33 mouse cellular contexts compared by ENCODE assay signal in genomic region chr8:4201321-4201720, GRCm38 (mm10). TPM values are rescaled to one million over a fixed set of nuclear protein-coding genes. Genes with fewer than 3 reads are reported as not detected.
DNase-seq lines count a peak whose midpoint lies in the region; ATAC-seq and TF ChIP-seq lines count a peak whose summit lies in the region.
"Had no signal": no experiment of that assay in that cellular context is flagged by ENCODE, and none has a peak within 500 bp of the region (broad histone marks: within the 10 kb centered on the region; RNA-seq: fewer than 3 reads in every experiment).

No protein-coding gene starts in this region.

- no peak for DNase-seq in liver, postnatal 0 days
- DNase-seq in urinary bladder, postnatal 4 days (ENCODE audit: low spot score in 2 of 2), result no peak
- DNase-seq: adrenal gland, postnatal 10 days; adrenal gland, postnatal 36 days; B cell, adult 2 months; cerebellum, adult 11 months; cerebellum, adult 2 months; cerebellum, adult 9-11 months; cerebellum, postnatal 25 days; embryo, embryonic 11 days; gastrocnemius, postnatal 10 days; gastrocnemius, postnatal 36 days; heart, postnatal 36 days had no signal

- TF ChIP-seq EP300 in liver, postnatal 0 days (IDR thresholded peaks at IDR 0.05; ENCODE audit: low read depth), result no peak

- H3K27ac ChIP-seq in liver, postnatal 0 days (ENCODE audit: low read depth), result no peak overlapping the region
- H3K27ac ChIP-seq in liver, embryonic 12.5 days, result no peak overlapping the region
- H3K27ac ChIP-seq in kidney, embryonic 15.5 days, result no peak overlapping the region
- H3K27ac ChIP-seq in forebrain, embryonic 13.5 days, result no peak overlapping the region
- H3K27ac ChIP-seq: embryonic facial prominence, embryonic 10.5 days; embryonic facial prominence, embryonic 13.5 days; forebrain, embryonic 12.5 days; hindbrain, embryonic 14.5 days; hindbrain, postnatal 0 days had no signal

- no peak overlapping the region for H3K9ac ChIP-seq in liver, postnatal 0 days (replicated peaks)
- H3K9ac ChIP-seq in liver, embryonic 12.5 days, result no peak overlapping the region
- H3K9ac ChIP-seq in kidney, embryonic 15.5 days, result no peak overlapping the region
- no peak overlapping the region for H3K9ac ChIP-seq in forebrain, embryonic 13.5 days
- H3K9ac ChIP-seq: embryonic facial prominence, embryonic 13.5 days; forebrain, embryonic 12.5 days; hindbrain, embryonic 14.5 days had no signal

- no peaks in the 10 kb centered on the region for H3K4me1 ChIP-seq in liver, postnatal 0 days (ENCODE audit: insufficient read depth)
- peaks cover 10% of the 10 kb centered on the region for H3K4me1 ChIP-seq in liver, embryonic 12.5 days
- peaks cover 10% of the 10 kb centered on the region for H3K4me1 ChIP-seq in kidney, embryonic 15.5 days
- H3K4me1 ChIP-seq in forebrain, embryonic 13.5 days, result peaks cover 7% of the 10 kb centered on the region

- H3K9me3 ChIP-seq in liver, postnatal 0 days (ENCODE audit: low read length), result no peaks in the 10 kb centered on the region
- H3K9me3 ChIP-seq in liver, embryonic 12.5 days (replicated peaks), result no peaks in the 10 kb centered on the region
- no peaks in the 10 kb centered on the region for H3K9me3 ChIP-seq in kidney, embryonic 15.5 days (replicated peaks)
- H3K9me3 ChIP-seq in forebrain, embryonic 13.5 days (replicated peaks), result no peaks in the 10 kb centered on the region
- H3K9me3 ChIP-seq: embryonic facial prominence, embryonic 10.5 days; embryonic facial prominence, embryonic 13.5 days; forebrain, embryonic 12.5 days; G1E had no signal

- H3K4me3 ChIP-seq in liver, postnatal 0 days (ENCODE audit: low read depth, low read length), result no peak overlapping the region
- no peak overlapping the region for H3K4me3 ChIP-seq in liver, embryonic 12.5 days
- no peak overlapping the region for H3K4me3 ChIP-seq in kidney, embryonic 15.5 days (replicated peaks)
- H3K4me3 ChIP-seq in forebrain, embryonic 13.5 days, result no peak overlapping the region
- H3K4me3 ChIP-seq: embryonic facial prominence, embryonic 10.5 days; embryonic facial prominence, embryonic 13.5 days; erythroblast, embryonic 14.5 days; forebrain, embryonic 12.5 days had no signal

- H3K27me3 ChIP-seq in liver, postnatal 0 days (ENCODE audit: insufficient read depth, low read length), result peaks cover 10% of the 10 kb centered on the region; the same call in 1 of the 2 replicates
- H3K27me3 ChIP-seq in liver, embryonic 12.5 days (replicated peaks), result peaks cover 44% of the 10 kb centered on the region
- H3K27me3 ChIP-seq in kidney, embryonic 15.5 days, result peaks cover 23% of the 10 kb centered on the region
- H3K27me3 ChIP-seq in forebrain, embryonic 13.5 days, result peaks cover 26% of the 10 kb centered on the region
- H3K27me3 ChIP-seq: CH12.LX, Patski had no signal

- TF ChIP-seq CTCF in liver, postnatal 0 days (IDR thresholded peaks at IDR 0.05; ENCODE audit: low read depth), result no peak

- no peak overlapping the region for H3K4me2 ChIP-seq in liver, postnatal 0 days (ENCODE audit: low read depth, low read length)
- H3K4me2 ChIP-seq in liver, embryonic 12.5 days, result no peak overlapping the region
- H3K4me2 ChIP-seq in kidney, embryonic 15.5 days, result no peak overlapping the region
- no peak overlapping the region for H3K4me2 ChIP-seq in forebrain, embryonic 13.5 days
- H3K4me2 ChIP-seq: embryonic facial prominence, embryonic 13.5 days; forebrain, embryonic 12.5 days; heart, embryonic 11.5 days; hindbrain, embryonic 14.5 days had no signal

- peak; percentile 27; the same call in 1 of the 2 replicates for ATAC-seq in liver, postnatal 0 days
- ATAC-seq in liver, embryonic 12.5 days, result no peak
- peak; percentile 86 for ATAC-seq in common myeloid progenitor, adult 5-6 weeks (replicated peaks; ENCODE audit: low read depth, poor library complexity, severe bottlenecking)
- peak; percentile 96 for ATAC-seq in megakaryocyte, adult 5-6 weeks (ENCODE audit: poor library complexity, severe bottlenecking)
- no peak for ATAC-seq in kidney, embryonic 15.5 days (replicated peaks; ENCODE audit: low FRiP score)
- ATAC-seq in forebrain, embryonic 13.5 days, result no peak
- ATAC-seq: forebrain, embryonic 16.5 days; hindbrain, postnatal 0 days; Patski had no signal

- 29% methylated on average over 2 of the region's 2 CpGs for WGBS in liver, postnatal 0 days (ENCODE audit: insufficient replicate concordance)
- 20% methylated on average over 2 of the region's 2 CpGs for WGBS in liver, embryonic 12.5 days (ENCODE audit: insufficient replicate concordance)
- 71% methylated on average over 2 of the region's 2 CpGs for WGBS in kidney, embryonic 15.5 days
- 65% methylated on average over 2 of the region's 2 CpGs for WGBS in forebrain, embryonic 13.5 days

- no peaks in the 10 kb centered on the region for H3K36me3 ChIP-seq in liver, postnatal 0 days (replicated peaks; ENCODE audit: insufficient read depth, low read length)
- no peaks in the 10 kb centered on the region for H3K36me3 ChIP-seq in liver, embryonic 12.5 days
- H3K36me3 ChIP-seq in kidney, embryonic 15.5 days, result peaks cover 9% of the 10 kb centered on the region; the same call in 1 of the 2 replicates
- H3K36me3 ChIP-seq in forebrain, embryonic 13.5 days (ENCODE audit: poor library complexity, severe bottlenecking), result peaks cover 72% of the 10 kb centered on the region
- H3K36me3 ChIP-seq: embryonic facial prominence, embryonic 10.5 days had no signal

RNA-seq across cellular contexts. Expression of gene Prr36, which starts 15.9 kb away (rescaled TPM):
- 0.12 and 0.15 TPM in 2 replicates for polyA plus RNA-seq in liver, postnatal 0 days (2015; fragmentation: Nextera tagmentation; extraction: Ambion mirVana)
- polyA plus RNA-seq in liver, embryonic 12.5 days (2016; fragmentation: Nextera tagmentation; extraction: Ambion mirVana), result 0.25 and 0.43 TPM in 2 replicates
- total RNA-seq in common myeloid progenitor, adult 5-6 weeks (2017), result 0.15 and 0.18 TPM in 2 replicates
- 0.09 and 0.14 TPM in 2 replicates for total RNA-seq in megakaryocyte, adult 5-6 weeks (2015)
- not detected in 2 replicates for total RNA-seq in megakaryocyte, adult 5-6 weeks (2017)
- 4.4 and 4.9 TPM in 2 replicates for polyA plus RNA-seq in kidney, embryonic 15.5 days (2015; fragmentation: Nextera tagmentation; extraction: Ambion mirVana)
- 33.2 and 36.0 TPM in 2 replicates for polyA plus RNA-seq in forebrain, embryonic 13.5 days (2015; fragmentation: Nextera tagmentation; extraction: Ambion mirVana)
- total RNA-seq: gastrocnemius, adult 18-20 months; gastrocnemius, postnatal 36 days; heart, adult 8-10 months; heart, postnatal 36 days had no signal
- polyA plus RNA-seq: erythroblast, embryonic 14.5 days had no signal

RNA-seq across cellular contexts. Expression of gene Lrrc8e, which starts 25.3 kb away (rescaled TPM):
- 0.11 and 0.13 TPM in 2 replicates for polyA plus RNA-seq in liver, postnatal 0 days (2015; fragmentation: Nextera tagmentation; extraction: Ambion mirVana)
- 0.18 and 0.37 TPM in 2 replicates for polyA plus RNA-seq in liver, embryonic 12.5 days (2016; fragmentation: Nextera tagmentation; extraction: Ambion mirVana)
- not detected in 2 replicates for total RNA-seq in common myeloid progenitor, adult 5-6 weeks (2017)
- not detected in 2 replicates for total RNA-seq in megakaryocyte, adult 5-6 weeks (2015)
- not detected in 2 replicates for total RNA-seq in megakaryocyte, adult 5-6 weeks (2017)
- 0.78 and 1.0 TPM in 2 replicates for polyA plus RNA-seq in kidney, embryonic 15.5 days (2015; fragmentation: Nextera tagmentation; extraction: Ambion mirVana)
- polyA plus RNA-seq in forebrain, embryonic 13.5 days (2015; fragmentation: Nextera tagmentation; extraction: Ambion mirVana), result 0.14 TPM in 1 of 2 replicates, not detected in the other
- total RNA-seq: gastrocnemius, adult 18-20 months; hindbrain, postnatal 0 days had no signal
- polyA plus RNA-seq: cerebellum, adult 2 months; cortical plate, adult 2 months; erythroblast, embryonic 14.5 days; heart, embryonic 14.5 days; hindbrain, postnatal 0 days had no signal

RNA-seq across cellular contexts. Expression of gene Evi5l, which starts 35.0 kb away (rescaled TPM):
- polyA plus RNA-seq in liver, postnatal 0 days (2015; fragmentation: Nextera tagmentation; extraction: Ambion mirVana), result 2.8 and 3.8 TPM in 2 replicates
- polyA plus RNA-seq in liver, embryonic 12.5 days (2016; fragmentation: Nextera tagmentation; extraction: Ambion mirVana), result 8.0 and 8.6 TPM in 2 replicates
- total RNA-seq in common myeloid progenitor, adult 5-6 weeks (2017), result 11.1 and 12.1 TPM in 2 replicates
- total RNA-seq in megakaryocyte, adult 5-6 weeks (2015), result 3.6 and 4.1 TPM in 2 replicates
- total RNA-seq in megakaryocyte, adult 5-6 weeks (2017), result 4.5 and 6.0 TPM in 2 replicates
- 23.7 and 28.8 TPM in 2 replicates for polyA plus RNA-seq in kidney, embryonic 15.5 days (2015; fragmentation: Nextera tagmentation; extraction: Ambion mirVana)
- polyA plus RNA-seq in forebrain, embryonic 13.5 days (2015; fragmentation: Nextera tagmentation; extraction: Ambion mirVana), result 57.7 and 62.7 TPM in 2 replicates

RNA-seq across cellular contexts. Expression of gene Map2k7, which starts 37.2 kb away (rescaled TPM):
- polyA plus RNA-seq in liver, postnatal 0 days (2015; fragmentation: Nextera tagmentation; extraction: Ambion mirVana), result 10.5 and 10.7 TPM in 2 replicates
- 18.0 and 21.1 TPM in 2 replicates for polyA plus RNA-seq in liver, embryonic 12.5 days (2016; fragmentation: Nextera tagmentation; extraction: Ambion mirVana)
- total RNA-seq in common myeloid progenitor, adult 5-6 weeks (2017), result 25.8 and 43.9 TPM in 2 replicates
- 24.6 and 32.4 TPM in 2 replicates for total RNA-seq in megakaryocyte, adult 5-6 weeks (2015)
- 27.1 and 32.4 TPM in 2 replicates for total RNA-seq in megakaryocyte, adult 5-6 weeks (2017)
- polyA plus RNA-seq in kidney, embryonic 15.5 days (2015; fragmentation: Nextera tagmentation; extraction: Ambion mirVana), result 28.0 and 31.5 TPM in 2 replicates
- 24.6 and 28.6 TPM in 2 replicates for polyA plus RNA-seq in forebrain, embryonic 13.5 days (2015; fragmentation: Nextera tagmentation; extraction: Ambion mirVana)

RNA-seq across cellular contexts. Expression of gene Gm49320, which starts 37.3 kb away (rescaled TPM):
- polyA plus RNA-seq in liver, postnatal 0 days (2015; fragmentation: Nextera tagmentation; extraction: Ambion mirVana), result 0.12 TPM in 1 of 2 replicates, not detected in the other
- polyA plus RNA-seq in liver, embryonic 12.5 days (2016; fragmentation: Nextera tagmentation; extraction: Ambion mirVana), result 0.18 and 0.43 TPM in 2 replicates
- 0.10 TPM in 1 of 2 replicates, not detected in the other for total RNA-seq in common myeloid progenitor, adult 5-6 weeks (2017)
- not detected in 2 replicates for total RNA-seq in megakaryocyte, adult 5-6 weeks (2015)
- total RNA-seq in megakaryocyte, adult 5-6 weeks (2017), result 0.12 TPM in 1 of 2 replicates, not detected in the other
- polyA plus RNA-seq in kidney, embryonic 15.5 days (2015; fragmentation: Nextera tagmentation; extraction: Ambion mirVana), result 0.86 and 0.91 TPM in 2 replicates
- polyA plus RNA-seq in forebrain, embryonic 13.5 days (2015; fragmentation: Nextera tagmentation; extraction: Ambion mirVana), result 0.93 and 1.1 TPM in 2 replicates
- total RNA-seq: hindbrain, postnatal 0 days had no signal
- polyA plus RNA-seq: Patski had no signal

Comparison
In these comparisons a context has a peak if more than half of its experiments do, and no peak if none do; other contexts are left out.
1. ATAC-seq: peak in liver, postnatal 0 days (single experiment), common myeloid progenitor, adult 5-6 weeks (single experiment) and megakaryocyte, adult 5-6 weeks (single experiment); none in liver, embryonic 12.5 days (single experiment), kidney, embryonic 15.5 days (single experiment) and forebrain, embryonic 13.5 days (single experiment).